Mouse (Mus musculus): ENCODE measurements at regions not wholly inside any gene's neighbourhood (a gene's known extent, or its start where the extent isn't known, plus 50 kb on each side); places are given as distances from the start of the nearest gene placed in this dataset.
A peak's percentile ranks its signal among the peaks of the same experiment; 100 is the strongest.

GRCm38 (mm10) chr10:96980494-96980831 is 363.7 kb downstream of the Btg1 start:
- no peak overlapping the region for H3K9ac ChIP-seq (replicated peaks; ENCODE audit: low read length)
- H3K27ac ChIP-seq (replicated peaks; ENCODE audit: low read depth, low read length) = no peak overlapping the region
- ATAC-seq (replicated peaks; ENCODE audit: insufficient number of reproducible peaks, low FRiP score, low TSS enrichment, low read depth) = no peak

GRCm38 (mm10) chr10:96980832-96981515 is 364.2 kb downstream of the Btg1 start:
- Histone ChIP-seq H3K4me3 (ENCODE audit: low read depth, low read length) (no peak overlapping the region), H3K4me2 (ENCODE audit: low read depth, low read length) (no peak overlapping the region), H3K27me3 (ENCODE audit: control insufficient read depth, insufficient read depth, low read length) (no peaks in the 10 kb centered on the region), H3K27ac (replicated peaks; ENCODE audit: low read depth, low read length) (no peak overlapping the region), H3K9me3 (replicated peaks; ENCODE audit: control insufficient read depth, low read length) (no peaks in the 10 kb centered on the region), H3K9ac (replicated peaks; ENCODE audit: low read length) (no peak overlapping the region), H3K4me1 (ENCODE audit: control insufficient read depth, insufficient read depth, low read length) (no peaks in the 10 kb centered on the region), H3K36me3 (replicated peaks; ENCODE audit: control insufficient read depth, insufficient read depth, low read depth, low read length) (no peaks in the 10 kb centered on the region)
- 58% methylated on average over 9 of the region's 9 CpGs for WGBS
- DNase-seq (ENCODE audit: low spot score) = peak; percentile 5
- no peak; the same call in 1 of the 2 replicates for ATAC-seq (replicated peaks; ENCODE audit: insufficient number of reproducible peaks, low FRiP score, low TSS enrichment, low read depth)

More at GRCm38 (mm10) chr10:96980494-96980831, 363.7 kb downstream of the Btg1 start:
- no peaks in the 10 kb centered on the region for H3K4me1 ChIP-seq (ENCODE audit: control insufficient read depth, insufficient read depth, low read length)
- H3K36me3 ChIP-seq (replicated peaks; ENCODE audit: control insufficient read depth, insufficient read depth, low read depth, low read length) = no peaks in the 10 kb centered on the region
- H3K9me3 ChIP-seq (replicated peaks; ENCODE audit: control insufficient read depth, low read length) = no peaks in the 10 kb centered on the region
- no peak overlapping the region for H3K4me3 ChIP-seq (ENCODE audit: low read depth, low read length)
- WGBS = 57% methylated on average over 3 of the region's 3 CpGs
- no peaks in the 10 kb centered on the region for H3K27me3 ChIP-seq (ENCODE audit: control insufficient read depth, insufficient read depth, low read length)
- no peak overlapping the region for H3K4me2 ChIP-seq (ENCODE audit: low read depth, low read length)
- DNase-seq (ENCODE audit: low spot score) = no peak

- H3K27me3 ChIP-seq (ENCODE audit: control insufficient read depth, insufficient read depth, low read length) = no peaks in the 10 kb centered on the region
- no peaks in the 10 kb centered on the region for H3K36me3 ChIP-seq (replicated peaks; ENCODE audit: control insufficient read depth, insufficient read depth, low read depth, low read length)
- H3K27ac ChIP-seq (replicated peaks; ENCODE audit: low read depth, low read length) = no peak overlapping the region
- no peak for DNase-seq (ENCODE audit: low spot score)
- ATAC-seq (replicated peaks; ENCODE audit: insufficient number of reproducible peaks, low FRiP score, low TSS enrichment, low read depth) = no peak
- H3K4me2 ChIP-seq (ENCODE audit: low read depth, low read length) = no peak overlapping the region
- no peak overlapping the region for H3K4me3 ChIP-seq (ENCODE audit: low read depth, low read length)
- 74% methylated on average over 2 of the region's 2 CpGs for WGBS
- no peaks in the 10 kb centered on the region for H3K4me1 ChIP-seq (ENCODE audit: control insufficient read depth, insufficient read depth, low read length)
- no peaks in the 10 kb centered on the region for H3K9me3 ChIP-seq (replicated peaks; ENCODE audit: control insufficient read depth, low read length)
- H3K9ac ChIP-seq (replicated peaks; ENCODE audit: low read length) = no peak overlapping the region
These were observed 364.7 kb downstream of the Btg1 start for GRCm38 (mm10) chr10:96981516-96981869.

GRCm38 (mm10) chr10:97000871-97001270 is 384.1 kb downstream of the Btg1 start:
- Histone ChIP-seq H3K4me1 (ENCODE audit: control insufficient read depth, insufficient read depth, low read length) (no peaks in the 10 kb centered on the region), H3K4me2 (ENCODE audit: low read depth, low read length) (no peak overlapping the region), H3K27ac (replicated peaks; ENCODE audit: low read depth, low read length) (no peak overlapping the region), H3K4me3 (ENCODE audit: low read depth, low read length) (no peak overlapping the region), H3K9ac (replicated peaks; ENCODE audit: low read length) (no peak overlapping the region), H3K36me3 (replicated peaks; ENCODE audit: control insufficient read depth, insufficient read depth, low read depth, low read length) (no peaks in the 10 kb centered on the region), H3K9me3 (replicated peaks; ENCODE audit: control insufficient read depth, low read length) (no peaks in the 10 kb centered on the region), H3K27me3 (ENCODE audit: control insufficient read depth, insufficient read depth, low read length) (no peaks in the 10 kb centered on the region)
- ATAC-seq (replicated peaks; ENCODE audit: insufficient number of reproducible peaks, low FRiP score, low TSS enrichment, low read depth) = no peak
- no peak for DNase-seq (ENCODE audit: low spot score)

- no peak overlapping the region for H3K9ac ChIP-seq (replicated peaks; ENCODE audit: low read length)
- H3K27me3 ChIP-seq (ENCODE audit: control insufficient read depth, insufficient read depth, low read length) = no peaks in the 10 kb centered on the region
- ATAC-seq (replicated peaks; ENCODE audit: insufficient number of reproducible peaks, low FRiP score, low TSS enrichment, low read depth) (no peak), DNase-seq (ENCODE audit: low spot score) (no peak)
- H3K4me3 ChIP-seq (ENCODE audit: low read depth, low read length) = no peak overlapping the region
- H3K27ac ChIP-seq (replicated peaks; ENCODE audit: low read depth, low read length) = no peak overlapping the region
- H3K9me3 ChIP-seq (replicated peaks; ENCODE audit: control insufficient read depth, low read length) = no peaks in the 10 kb centered on the region
- no peak overlapping the region for H3K4me2 ChIP-seq (ENCODE audit: low read depth, low read length)
- H3K4me1 ChIP-seq (ENCODE audit: control insufficient read depth, insufficient read depth, low read length) = no peaks in the 10 kb centered on the region
- no peaks in the 10 kb centered on the region for H3K36me3 ChIP-seq (replicated peaks; ENCODE audit: control insufficient read depth, insufficient read depth, low read depth, low read length)
These were observed 392.1 kb downstream of the Btg1 start for GRCm38 (mm10) chr10:97008873-97009272.

GRCm38 (mm10) chr10:97009859-97010258 is 393.1 kb downstream of the Btg1 start:
- Histone ChIP-seq H3K4me1 (ENCODE audit: control insufficient read depth, insufficient read depth, low read length) (no peaks in the 10 kb centered on the region), H3K9ac (replicated peaks; ENCODE audit: low read length) (no peak overlapping the region), H3K36me3 (replicated peaks; ENCODE audit: control insufficient read depth, insufficient read depth, low read depth, low read length) (no peaks in the 10 kb centered on the region), H3K27me3 (ENCODE audit: control insufficient read depth, insufficient read depth, low read length) (no peaks in the 10 kb centered on the region), H3K27ac (replicated peaks; ENCODE audit: low read depth, low read length) (no peak overlapping the region), H3K9me3 (replicated peaks; ENCODE audit: control insufficient read depth, low read length) (no peaks in the 10 kb centered on the region), H3K4me3 (ENCODE audit: low read depth, low read length) (no peak overlapping the region), H3K4me2 (ENCODE audit: low read depth, low read length) (no peak overlapping the region)
- ATAC-seq (replicated peaks; ENCODE audit: insufficient number of reproducible peaks, low FRiP score, low TSS enrichment, low read depth) (no peak), DNase-seq (ENCODE audit: low spot score) (no peak)
- WGBS = 69% methylated on average over 1 of the region's 1 CpGs

- no peak overlapping the region for H3K27ac ChIP-seq (replicated peaks; ENCODE audit: low read depth, low read length)
- no peak overlapping the region for H3K4me3 ChIP-seq (ENCODE audit: low read depth, low read length)
- H3K4me2 ChIP-seq (ENCODE audit: low read depth, low read length) = no peak overlapping the region
- WGBS = 84% methylated on average over 3 of the region's 3 CpGs
- H3K27me3 ChIP-seq (ENCODE audit: control insufficient read depth, insufficient read depth, low read length) = no peaks in the 10 kb centered on the region
- ATAC-seq (replicated peaks; ENCODE audit: insufficient number of reproducible peaks, low FRiP score, low TSS enrichment, low read depth) (no peak), DNase-seq (ENCODE audit: low spot score) (no peak)
- H3K36me3 ChIP-seq (replicated peaks; ENCODE audit: control insufficient read depth, insufficient read depth, low read depth, low read length) = no peaks in the 10 kb centered on the region
- no peaks in the 10 kb centered on the region for H3K9me3 ChIP-seq (replicated peaks; ENCODE audit: control insufficient read depth, low read length)
- no peaks in the 10 kb centered on the region for H3K4me1 ChIP-seq (ENCODE audit: control insufficient read depth, insufficient read depth, low read length)
- H3K9ac ChIP-seq (replicated peaks; ENCODE audit: low read length) = no peak overlapping the region
These were observed 401.8 kb downstream of the Btg1 start for GRCm38 (mm10) chr10:97018641-97019040.

GRCm38 (mm10) chr10:97028776-97029175 is 412.0 kb downstream of the Btg1 start:
- DNase-seq (ENCODE audit: low spot score) = no peak
- Histone ChIP-seq H3K27me3 (ENCODE audit: control insufficient read depth, insufficient read depth, low read length) (no peaks in the 10 kb centered on the region), H3K4me1 (ENCODE audit: control insufficient read depth, insufficient read depth, low read length) (no peaks in the 10 kb centered on the region), H3K27ac (replicated peaks; ENCODE audit: low read depth, low read length) (no peak overlapping the region), H3K4me2 (ENCODE audit: low read depth, low read length) (no peak overlapping the region), H3K4me3 (ENCODE audit: low read depth, low read length) (no peak overlapping the region), H3K9me3 (replicated peaks; ENCODE audit: control insufficient read depth, low read length) (no peaks in the 10 kb centered on the region), H3K36me3 (replicated peaks; ENCODE audit: control insufficient read depth, insufficient read depth, low read depth, low read length) (no peaks in the 10 kb centered on the region), H3K9ac (replicated peaks; ENCODE audit: low read length) (no peak overlapping the region)
- 75% methylated on average over 5 of the region's 5 CpGs for WGBS
- no peak for ATAC-seq (replicated peaks; ENCODE audit: insufficient number of reproducible peaks, low FRiP score, low TSS enrichment, low read depth)
